Mouse (Mus musculus): ENCODE results near the gene Tnp1. TPM values are rescaled to one million over a fixed set of nuclear protein-coding genes. Genes with fewer than 3 reads are reported as not detected.

The Tnp1 gene
- polyA plus RNA-seq, 1 experiment = not detected

GRCm38 (mm10) chr1:72966423-72966822 lies 49.3 kb downstream of the Tnp1 start:
- Histone ChIP-seq H3K4me2 (ENCODE audit: low read depth) (peak overlapping the region; percentile 45), H3ac (ENCODE audit: control insufficient read depth, insufficient read length) (no peak overlapping the region), H3K36me3 (ENCODE audit: control insufficient read depth, insufficient read depth) (no peaks in the 10 kb centered on the region), H3K4me3 (no peak overlapping the region), H3K79me2 (ENCODE audit: control insufficient read depth, insufficient read depth) (no peaks in the 10 kb centered on the region), H3K27me3 (ENCODE audit: control insufficient read depth, insufficient read depth, insufficient read length) (no peaks in the 10 kb centered on the region)
- TF ChIP-seq MAX (IDR thresholded peaks at IDR 0.05; ENCODE audit: low read depth) = no peak
- no peak for TF ChIP-seq E2F4 (IDR thresholded peaks at IDR 0.05; ENCODE audit: insufficient read depth)
- TF ChIP-seq MYOD1 (IDR thresholded peaks at IDR 0.05; ENCODE audit: control insufficient read depth in 1 of 3, insufficient read length in 2 of 3, low read depth in 2 of 3) = peak; percentile 94 to 96 (median 96)
- TF ChIP-seq MYOG (IDR thresholded peaks at IDR 0.05; ENCODE audit: control insufficient read depth in 1 of 3, insufficient read depth in 1 of 3, insufficient read length in 2 of 3, low read depth in 2 of 3) = peak; percentile 22 to 86 (median 35)
- TF ChIP-seq CEBPB (IDR thresholded peaks at IDR 0.05; ENCODE audit: insufficient read depth, poor library complexity, severe bottlenecking) = no peak
- TF ChIP-seq REST (IDR thresholded peaks at IDR 0.05; ENCODE audit: insufficient read depth, insufficient read length) = no peak
- peak; percentile 25 for TF ChIP-seq TCF3 (IDR thresholded peaks at IDR 0.05; ENCODE audit: insufficient read length, low read depth)
- TF ChIP-seq POLR2AphosphoS2 (IDR thresholded peaks at IDR 0.05; ENCODE audit: insufficient read length, low read depth) = no peak
- no peak for TF ChIP-seq POLR2A (IDR thresholded peaks at IDR 0.05; ENCODE audit: insufficient read length, low read depth)
- peak; percentile 57 for TF ChIP-seq SRF (IDR thresholded peaks at IDR 0.05; ENCODE audit: control insufficient read depth, insufficient read length, low read depth)
- no peak for TF ChIP-seq USF1 (IDR thresholded peaks at IDR 0.05; ENCODE audit: low read depth)
- peak; percentile 89 for TF ChIP-seq TCF12 (IDR thresholded peaks at IDR 0.05; ENCODE audit: insufficient read depth, poor library complexity, severe bottlenecking)

Other genes with a start within 250 kb of the Tnp1 start
- gene Igfbp2, start 191.4 kb downstream of the Tnp1 start, polyA plus RNA-seq (2012; fragmentation: generic; extraction: Trizol) = 83.7 TPM
- 691 TPM for gene Igfbp5, start 141.0 kb downstream of the Tnp1 start, polyA plus RNA-seq (2012; fragmentation: generic; extraction: Trizol)